Mouse (Mus musculus): Measurements from ENCODE around the gene Taf15.

Gene Taf15

GRCm38 (mm10) chr11:83457257-83457656, 15.6 kb upstream of the Taf15 start:
- DNase-seq (ENCODE audit: low spot score), result no peak

- peak; percentile 68 for DNase-seq (ENCODE audit: low spot score)
Measured at GRCm38 (mm10) chr11:83457912-83458601, 14.8 kb upstream of the Taf15 start.

DNA sequence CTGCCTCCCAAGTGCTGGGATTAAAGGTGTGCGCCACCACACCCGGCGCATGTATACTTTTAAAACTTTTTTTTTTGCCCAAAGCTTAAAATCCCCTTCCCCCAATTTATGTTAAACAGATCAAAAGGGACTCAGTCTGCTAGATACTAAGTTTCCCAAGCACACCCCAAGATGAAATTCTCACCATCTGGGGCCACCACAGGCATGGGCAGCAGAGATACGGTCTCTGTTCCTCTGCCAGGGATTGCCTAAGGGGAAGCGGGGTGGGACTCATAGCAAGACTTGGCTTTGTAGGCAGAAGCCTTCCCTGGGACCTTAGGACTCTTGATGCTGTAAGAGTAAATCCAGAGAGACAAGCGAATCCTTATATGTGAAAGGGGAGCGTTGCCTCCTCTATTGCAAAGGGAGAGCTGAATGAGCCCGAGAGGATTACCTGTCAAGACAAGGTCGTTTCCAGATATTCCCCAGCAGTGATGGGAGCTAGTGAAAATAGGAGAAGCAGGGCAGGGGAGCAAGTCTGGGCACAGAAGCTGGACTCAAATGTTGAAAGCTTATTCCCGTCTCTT, 11.3 kb upstream of the Taf15 start:
- no peak for DNase-seq (ENCODE audit: low spot score)

DNA sequence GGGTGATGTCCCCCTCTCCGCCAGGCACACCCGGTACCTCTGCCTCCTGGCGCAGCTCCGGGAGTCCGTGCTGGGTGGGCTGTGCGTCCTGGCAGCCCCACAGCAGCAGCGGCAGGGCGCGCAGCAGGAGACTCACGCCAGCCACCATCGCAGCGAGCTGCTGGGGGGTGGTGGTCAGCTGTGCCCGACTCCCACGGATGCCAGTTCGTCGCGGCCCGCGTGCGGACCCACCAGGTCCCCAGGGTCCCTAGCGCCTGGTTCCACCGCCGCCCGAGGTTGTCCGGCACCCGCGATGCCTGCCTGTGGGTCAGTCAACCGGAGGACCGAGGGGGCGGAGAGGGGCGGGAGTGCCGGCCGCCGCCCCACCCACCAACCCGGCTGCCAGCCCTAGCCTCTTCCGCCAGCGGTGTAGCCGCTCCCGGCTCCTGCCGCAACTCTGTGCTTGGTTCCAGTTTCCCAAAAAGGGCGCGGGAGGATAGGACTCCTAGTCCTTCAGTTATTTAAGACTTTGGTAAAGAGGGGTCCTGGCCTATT, 10.1 kb upstream of the Taf15 start, which contains the start of gene Mmp28:
TSS of gene Mmp28 (minus strand) at position 361 of the 534 bp plus-strand sequence.
- peak; percentile 70 for DNase-seq (ENCODE audit: low spot score)

DNA sequence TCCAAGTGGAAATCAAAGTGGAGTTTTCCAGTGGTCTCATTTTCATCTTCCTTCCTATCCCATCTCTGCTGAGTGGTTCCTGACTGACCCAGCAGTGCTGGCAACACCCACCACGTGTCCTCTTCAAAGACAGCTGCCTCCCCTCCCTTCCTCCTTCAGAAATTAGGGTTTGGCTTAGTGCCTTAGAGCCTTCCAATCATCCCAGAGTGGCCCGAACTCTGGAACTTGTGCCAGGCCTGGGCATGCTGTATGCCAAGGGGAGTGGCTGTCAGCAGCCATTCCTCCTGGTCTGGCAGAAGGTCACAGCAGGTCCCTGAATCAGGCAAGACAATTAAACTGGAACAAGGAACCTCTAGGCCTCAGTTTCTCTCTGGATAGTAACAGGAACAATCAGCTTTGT, 6.9 kb upstream of the Taf15 start:
- peak; percentile 73 for DNase-seq (ENCODE audit: low spot score)

DNA sequence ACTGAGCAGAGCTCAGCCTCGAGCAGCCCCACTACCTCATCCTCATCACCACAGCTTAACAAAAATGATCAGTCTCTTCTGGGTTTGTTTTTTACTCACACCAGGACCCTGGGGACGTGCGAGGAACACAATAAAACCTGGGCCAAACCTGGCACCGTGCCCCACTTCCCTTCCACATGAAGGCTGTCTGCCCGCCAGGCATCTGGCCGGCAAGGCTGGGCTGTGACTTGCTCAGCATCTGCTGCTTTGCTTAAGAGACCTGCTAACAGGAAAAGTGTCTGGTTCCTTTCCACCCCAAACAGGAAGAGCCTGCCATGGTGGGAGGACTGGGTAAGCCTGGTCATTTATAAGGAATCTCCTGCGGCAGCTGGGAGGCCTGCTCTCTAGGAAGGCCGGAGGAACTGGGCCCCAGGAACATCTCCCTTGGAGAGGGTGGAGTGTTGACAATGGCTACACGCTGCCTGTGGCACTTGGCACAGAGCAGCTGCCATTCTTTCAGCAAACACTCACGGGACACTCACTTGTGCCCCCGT, 5.7 kb upstream of the Taf15 start:
- peak; percentile 91 for DNase-seq (ENCODE audit: low spot score)

GRCm38 (mm10) chr11:83468765-83469164, 4.1 kb upstream of the Taf15 start:
- no peak for DNase-seq (ENCODE audit: low spot score)

DNA sequence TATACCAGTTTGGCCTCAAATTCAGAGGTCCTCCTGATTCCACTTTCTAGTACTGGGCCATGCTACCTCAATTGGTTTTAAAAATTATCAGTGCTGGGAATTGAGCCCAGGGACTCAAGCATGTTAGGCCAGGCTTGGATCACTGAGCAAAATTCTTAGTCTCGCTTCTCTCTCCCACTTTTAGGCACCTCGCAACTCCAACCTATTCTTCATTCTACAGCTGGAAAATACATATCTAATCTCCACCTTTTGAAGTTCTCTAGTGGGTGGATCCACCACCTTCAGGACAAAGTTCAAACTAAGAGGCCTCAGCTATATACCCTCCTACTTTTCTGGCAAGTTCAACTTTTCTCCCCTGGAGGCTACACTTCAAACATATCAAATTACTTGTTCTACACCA, 1.1 kb upstream of the Taf15 start:
- no peak for DNase-seq (ENCODE audit: low spot score)

- peak; percentile 43 for DNase-seq (ENCODE audit: low spot score)
Measured at GRCm38 (mm10) chr11:83473235-83474016, 540 bp downstream of the Taf15 start.

- DNase-seq (ENCODE audit: low spot score), result no peak
Measured at GRCm38 (mm10) chr11:83491488-83491887, 18.6 kb downstream of the Taf15 start.

DNA sequence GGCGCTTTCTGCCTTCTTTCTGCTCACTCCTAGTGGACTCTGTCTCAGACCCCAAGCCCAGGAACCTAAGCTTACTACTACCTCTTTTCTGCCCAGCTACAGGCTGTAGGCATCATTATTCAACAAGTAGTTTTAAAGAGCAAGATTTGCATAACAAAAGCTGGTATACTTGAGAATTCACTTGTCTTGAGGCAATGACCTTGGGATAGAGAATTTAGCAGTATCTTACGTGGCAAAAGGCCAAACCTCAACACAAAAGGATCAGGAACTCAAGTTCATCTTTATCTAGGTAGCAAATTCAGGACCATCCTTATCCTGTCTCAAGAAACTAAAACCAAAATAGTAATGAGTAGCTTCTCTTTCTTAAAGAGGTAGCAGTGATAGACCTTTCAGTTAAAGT, 22.7 kb downstream of the Taf15 start:
- no peak for DNase-seq (ENCODE audit: low spot score)

DNA sequence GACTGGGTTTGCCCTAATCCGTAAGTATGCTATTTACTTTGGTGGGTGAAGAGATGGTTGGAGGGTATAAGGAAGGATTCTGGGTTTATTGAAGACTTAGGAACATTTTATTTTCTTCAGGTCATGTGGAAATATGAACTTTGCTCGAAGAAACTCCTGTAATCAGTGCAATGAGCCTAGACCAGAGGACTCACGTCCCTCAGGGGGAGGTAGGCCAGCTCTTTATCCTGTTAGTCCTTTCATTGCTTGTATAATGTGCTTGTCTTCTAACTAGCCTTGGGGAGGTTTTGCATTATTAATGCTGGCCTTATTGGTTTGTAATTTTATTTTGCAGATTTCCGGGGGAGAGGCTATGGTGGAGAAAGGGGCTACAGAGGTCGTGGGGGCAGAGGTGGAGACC, 31.4 kb downstream of the Taf15 start:
- no peak for DNase-seq (ENCODE audit: low spot score)

- peak; percentile 23 for DNase-seq (ENCODE audit: low spot score)
Measured at GRCm38 (mm10) chr11:83509521-83509920, 36.6 kb downstream of the Taf15 start.

GRCm38 (mm10) chr11:83517153-83517552, 44.3 kb downstream of the Taf15 start:
- DNase-seq (ENCODE audit: low spot score), result no peak

GRCm38 (mm10) chr11:83518371-83518770, 45.5 kb downstream of the Taf15 start:
- DNase-seq (ENCODE audit: low spot score), result no peak

DNA sequence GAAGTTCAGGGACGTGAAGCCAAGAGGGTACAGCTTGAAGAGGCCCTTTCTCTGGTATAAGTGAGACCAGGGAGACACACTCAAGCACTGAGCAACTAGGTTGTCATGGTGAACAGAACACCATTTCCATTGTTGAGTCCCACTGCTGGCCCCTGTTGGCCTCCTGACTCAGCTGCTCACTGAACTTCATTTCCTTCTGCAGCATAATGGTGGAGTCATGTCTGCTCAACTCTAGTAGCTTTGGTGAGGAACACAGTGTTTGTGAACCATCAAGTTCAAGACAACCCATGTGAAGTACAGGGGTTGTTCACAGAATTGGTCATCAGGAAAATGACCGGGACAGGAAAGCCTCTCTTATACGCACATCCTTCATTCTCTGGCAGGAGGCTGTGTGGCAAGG, 49.2 kb downstream of the Taf15 start, which contains the start of gene Heatr9:
TSS of gene Heatr9 (minus strand) at position 101 of the 400 bp plus-strand sequence.
- DNase-seq (ENCODE audit: low spot score), result no peak

DNA sequence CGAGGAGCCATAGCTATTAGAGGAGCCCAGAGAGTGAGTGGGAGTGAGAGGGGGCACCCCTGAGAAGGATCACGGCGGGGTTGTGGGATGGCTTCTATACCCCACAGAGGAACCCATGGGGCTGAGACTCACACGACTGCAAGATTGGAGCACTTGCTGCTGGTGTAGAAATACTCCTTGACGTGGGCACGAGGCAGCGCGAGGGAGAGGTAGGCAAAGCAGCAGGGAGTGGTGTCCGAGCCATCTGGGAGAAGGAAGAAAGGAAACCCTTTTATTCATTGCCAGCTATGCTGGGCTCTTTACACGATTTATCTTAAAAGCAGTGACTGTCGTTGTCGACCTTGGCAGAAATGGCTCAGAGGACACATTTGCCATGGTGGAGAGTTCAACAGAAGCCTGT, 56.1 kb downstream of the Taf15 start:
- no peak for DNase-seq (ENCODE audit: low spot score)

DNA sequence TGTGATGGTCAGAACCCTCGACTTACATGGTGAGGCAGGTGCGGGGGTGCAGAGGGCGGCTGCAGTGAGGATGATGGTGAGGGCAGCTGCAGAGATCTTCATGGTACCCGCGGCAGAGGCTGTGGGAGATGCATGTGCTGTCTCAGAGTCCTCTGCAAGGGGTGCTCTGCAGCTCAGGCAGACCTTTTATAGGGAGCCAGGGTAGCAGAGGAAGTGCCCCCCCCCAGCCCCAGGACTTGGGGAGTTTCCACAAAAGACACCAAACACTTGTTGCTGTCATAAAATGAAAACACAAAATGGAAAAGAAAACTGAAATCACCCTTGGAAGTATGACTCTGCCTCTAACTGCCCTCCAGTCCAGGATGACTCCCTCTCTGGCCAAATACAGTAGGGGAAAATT, 57.5 kb downstream of the Taf15 start, which contains the start of gene Ccl5:
TSS of gene Ccl5 (minus strand) at position 159 of the 400 bp plus-strand sequence.
- no peak for DNase-seq (ENCODE audit: low spot score)

DNA sequence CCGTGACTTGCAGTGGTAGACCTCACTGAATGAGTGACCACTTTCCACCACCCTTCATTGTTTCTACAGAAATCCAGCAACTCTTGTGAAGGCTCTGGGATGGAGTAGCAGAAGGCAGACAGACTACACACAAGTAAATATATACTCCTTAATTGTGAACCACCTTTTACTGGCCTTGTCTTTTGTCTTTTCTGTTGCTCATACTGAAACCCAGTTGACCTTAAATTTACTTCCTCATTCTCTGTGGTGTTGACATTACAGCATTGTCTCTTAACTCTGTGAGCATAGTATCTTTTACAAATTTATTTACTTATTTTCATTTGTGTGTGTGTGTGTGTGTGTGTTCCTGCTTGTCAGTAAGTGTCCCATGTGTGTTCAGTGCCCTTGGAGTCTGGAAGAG, 60.3 kb downstream of the Taf15 start:
- DNase-seq (ENCODE audit: low spot score), result no peak

DNA sequence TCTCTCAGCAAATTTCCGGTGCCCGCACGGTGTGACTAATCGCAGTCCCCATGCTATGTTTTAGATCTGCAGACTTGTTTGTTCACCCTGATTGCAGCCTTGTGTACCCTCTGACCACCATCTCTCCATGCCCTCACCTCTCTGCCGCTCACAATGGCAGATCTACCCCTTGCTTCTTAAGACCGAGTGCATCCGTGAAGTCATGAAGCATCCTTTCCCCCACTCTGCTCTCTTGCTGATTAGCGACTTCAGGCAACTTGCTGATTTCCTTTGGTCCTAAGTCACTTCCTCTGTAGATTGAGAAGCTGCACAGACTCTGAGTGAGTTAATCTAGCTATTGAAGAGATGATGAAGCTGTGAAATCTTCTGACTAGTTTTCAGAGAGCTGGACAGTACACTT, 61.3 kb downstream of the Taf15 start:
- DNase-seq (ENCODE audit: low spot score), result no peak

DNA sequence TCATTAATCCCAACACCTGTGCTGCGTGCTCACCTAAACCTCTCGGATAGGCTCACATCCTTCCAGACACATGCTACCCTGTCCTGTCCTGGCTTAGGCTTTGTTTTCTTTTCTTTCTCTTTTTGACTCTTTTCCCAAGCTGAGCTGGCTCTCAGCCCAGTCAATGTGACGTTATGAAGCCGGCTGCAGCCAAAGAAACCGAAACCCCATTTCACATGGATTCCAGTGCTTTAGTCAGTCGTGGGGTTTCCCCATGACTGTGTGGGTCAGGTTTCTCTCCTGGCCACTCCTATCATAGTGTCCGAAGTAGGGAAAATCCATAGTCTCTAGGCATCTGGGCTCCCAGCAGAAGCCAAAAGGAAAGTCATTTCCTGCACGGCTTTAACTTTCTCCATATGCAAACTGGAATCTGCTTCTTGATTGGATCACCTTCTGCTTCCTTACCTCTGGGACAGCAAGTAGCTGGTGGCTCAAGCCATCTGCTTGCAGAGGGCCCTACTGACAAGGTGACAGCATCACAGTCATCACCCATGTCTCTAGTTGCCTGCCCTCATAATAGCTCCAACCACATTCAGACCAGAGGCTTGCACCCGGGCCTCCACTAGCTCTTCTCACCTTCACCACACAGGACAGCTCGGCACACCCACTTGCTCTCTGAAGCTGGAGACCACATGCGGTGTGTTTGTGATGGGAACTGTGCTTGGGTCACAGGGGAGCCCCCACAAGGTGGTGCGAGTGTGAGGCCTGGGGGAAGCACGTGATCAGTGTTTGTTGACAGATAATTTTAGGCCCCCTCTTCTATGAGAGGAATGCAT, 61.9 kb downstream of the Taf15 start:
- peak; percentile 69 for DNase-seq (ENCODE audit: low spot score)

DNA sequence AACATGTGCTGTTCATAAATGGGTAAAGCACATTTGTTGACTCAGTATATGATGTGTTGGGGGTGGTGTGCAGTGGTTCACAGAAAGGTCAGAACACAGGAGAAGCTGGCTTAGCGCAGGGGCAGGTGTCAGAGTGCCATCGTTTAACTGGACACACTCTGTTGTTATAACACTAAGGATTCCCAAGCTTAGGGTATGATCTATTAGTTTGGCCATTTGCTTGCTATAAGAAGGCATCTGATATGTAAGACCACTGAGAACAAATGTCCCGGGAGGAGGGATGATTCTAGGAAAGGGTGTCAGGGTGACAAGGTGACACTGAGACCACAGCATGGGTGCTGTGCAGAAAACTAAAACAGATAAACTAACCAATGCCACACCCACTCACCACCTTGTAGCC, 63.9 kb downstream of the Taf15 start:
- no peak for DNase-seq (ENCODE audit: low spot score)
